Mouse (Mus musculus) small intestine, adult 2 months (tissue): ENCODE measurements around the gene Wdfy1. TPM values are rescaled to one million over a fixed set of nuclear protein-coding genes. Genes with fewer than 3 reads are reported as not detected.

ENCODE experiments used
- H3K27ac ChIP-seq: fragments of 200-500 bp; 2 replicates; pipeline ENCODE4 v1.5.1; 2012; ENCODE audit warnings: low read depth, low read length, control low read depth, inconsistent platforms; ENCODE audit not compliant: insufficient read depth
- H3K27me3 ChIP-seq: fragments of 200-500 bp; 2 replicates; pipeline ENCODE4 v1.6.1; 2012; ENCODE audit warnings: mild to moderate bottlenecking, moderate library complexity, low read length, inconsistent platforms; ENCODE audit not compliant: control insufficient read depth, insufficient read depth
- H3K36me3 ChIP-seq: fragments of 200-500 bp; 2 replicates; pipeline ENCODE4 v1.6.1; 2012; ENCODE audit warnings: mild to moderate bottlenecking, low read length, control low read depth, inconsistent platforms; ENCODE audit not compliant: control insufficient read depth, insufficient read depth
- H3K4me1 ChIP-seq: fragments of 200-500 bp; 2 replicates; pipeline ENCODE4 v1.6.1; 2012; ENCODE audit warnings: low read length, inconsistent platforms, mixed read lengths; ENCODE audit not compliant: control insufficient read depth, insufficient read depth, insufficient read length
- H3K4me3 ChIP-seq: fragments of 200-500 bp; 2 replicates; pipeline ENCODE4 v1.5.1; 2012; ENCODE audit warnings: low read depth, mild to moderate bottlenecking, control low read depth, inconsistent platforms, low read length, moderate library complexity
- CTCF ChIP-seq: fragments of 200-500 bp; IDR thresholded peaks from 2 replicates; pipeline ENCODE4 v1.5.1; 2012; ENCODE audit warnings: low read depth, mild to moderate bottlenecking, control low read depth, inconsistent platforms, low read length, moderate library complexity, mixed read lengths; ENCODE audit not compliant: insufficient replicate concordance, insufficient read length; ENCODE audit errors: extremely low read depth
- POLR2A ChIP-seq: fragments of 200-500 bp; IDR thresholded peaks from 2 replicates; pipeline ENCODE4 v1.6.1; 2012; ENCODE audit warnings: low read depth, mild to moderate bottlenecking, control low read depth, inconsistent platforms, low read length, moderate library complexity
- WGBS: fragments of 180-500 bp; shearing (Covaris S2); methylation state at CpG from one replicate; pipeline ENCODE4 v1.1.7; 2018; 5-methylcytosine and 5-hydroxymethylcytosine counted together
- polyA plus RNA-seq: library from polyadenylated mRNA; depleted of rRNA; stranded (reverse); fragments of >200 nt; gene quantifications from 2 replicates; pipeline ENCODE4 v1.2.3, GENCODE M21; 2012

The Wdfy1 gene
- polyA plus RNA-seq, 1 experiment, result 68.7 TPM

DNA sequence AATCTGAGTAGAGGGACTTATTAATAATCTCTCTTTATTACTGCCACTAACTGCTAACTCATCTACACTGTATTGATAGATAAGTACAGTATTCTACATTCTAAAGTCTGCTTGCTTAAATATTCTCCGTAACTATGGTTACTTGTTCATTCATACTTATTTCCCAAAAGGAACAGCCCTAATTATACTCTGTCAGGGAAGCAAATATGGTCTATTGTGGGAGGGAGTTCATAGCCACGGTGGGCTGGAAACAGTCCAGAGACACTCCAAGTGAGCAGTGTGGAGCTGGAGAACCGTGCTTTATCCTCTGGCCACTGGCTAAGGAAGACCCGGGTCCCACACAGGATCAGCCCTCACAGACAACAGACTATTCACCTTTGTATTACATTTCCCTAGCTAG lies 65.3 kb downstream of the Wdfy1 start:
- no peak overlapping the region for H3K4me3 ChIP-seq
- 62% methylated on average over 4 of the region's 4 CpGs for WGBS
- TF ChIP-seq POLR2A (no peak), CTCF (no peak)
- no peaks in the 10 kb centered on the region; the same call in 1 of the 2 replicates for H3K4me1 ChIP-seq
- H3K36me3 ChIP-seq, result peaks cover 37% of the 10 kb centered on the region
- H3K27ac ChIP-seq, result no peak overlapping the region
- no peaks in the 10 kb centered on the region for H3K27me3 ChIP-seq

DNA sequence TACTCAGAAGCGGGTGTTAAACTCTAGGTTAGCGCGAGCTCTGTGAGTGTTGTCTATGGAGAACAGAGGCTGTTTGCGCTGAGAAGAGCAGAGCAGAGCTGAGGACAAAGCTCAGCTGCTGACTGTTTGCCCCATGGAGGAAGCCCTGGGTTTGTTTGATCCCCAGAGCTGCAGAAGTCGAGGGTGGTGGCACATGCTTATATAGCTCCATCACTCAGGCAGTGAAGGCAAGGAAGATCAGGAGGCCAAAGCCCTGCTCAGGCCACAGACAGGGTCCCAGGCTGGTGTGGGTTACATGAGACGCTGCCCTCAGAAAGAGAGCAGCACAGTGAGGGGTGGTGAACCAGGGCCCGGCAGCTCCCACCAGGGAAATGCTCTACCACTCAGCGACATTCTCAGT lies 65.7 kb downstream of the Wdfy1 start:
- no peak overlapping the region for H3K4me3 ChIP-seq
- TF ChIP-seq CTCF (no peak), POLR2A (no peak)
- H3K4me1 ChIP-seq, result no peaks in the 10 kb centered on the region; the same call in 1 of the 2 replicates
- H3K27ac ChIP-seq, result no peak overlapping the region
- H3K27me3 ChIP-seq, result no peaks in the 10 kb centered on the region
- H3K36me3 ChIP-seq, result peaks cover 39% of the 10 kb centered on the region
- WGBS, result 81% methylated on average over 8 of the region's 8 CpGs

DNA sequence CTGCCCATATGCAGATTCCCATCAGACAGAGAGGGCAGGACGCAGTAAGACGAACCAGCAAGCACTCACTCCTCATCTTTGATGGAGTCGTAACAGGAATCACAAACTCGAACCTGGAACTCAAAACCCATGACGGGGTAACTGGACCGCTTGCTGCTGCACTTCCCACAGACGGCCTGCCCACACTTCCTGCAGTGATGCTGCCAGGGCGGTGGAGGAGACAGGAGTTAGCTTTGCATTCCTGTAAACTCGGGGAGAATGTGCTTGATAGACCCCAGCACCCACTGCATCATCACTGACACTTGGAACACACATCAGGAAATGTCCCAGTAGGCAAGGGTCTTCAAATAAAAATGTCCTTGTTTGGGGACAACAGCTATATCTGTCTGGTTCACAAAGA lies 68.6 kb downstream of the Wdfy1 start:
- Histone ChIP-seq H3K36me3 (peaks cover 30% of the 10 kb centered on the region), H3K4me1 (no peaks in the 10 kb centered on the region; the same call in 1 of the 2 replicates), H3K4me3 (no peak overlapping the region), H3K27me3 (no peaks in the 10 kb centered on the region), H3K27ac (no peak overlapping the region)
- TF ChIP-seq POLR2A (no peak), CTCF (no peak)
- WGBS, result 86% methylated on average over 9 of the region's 9 CpGs

DNA sequence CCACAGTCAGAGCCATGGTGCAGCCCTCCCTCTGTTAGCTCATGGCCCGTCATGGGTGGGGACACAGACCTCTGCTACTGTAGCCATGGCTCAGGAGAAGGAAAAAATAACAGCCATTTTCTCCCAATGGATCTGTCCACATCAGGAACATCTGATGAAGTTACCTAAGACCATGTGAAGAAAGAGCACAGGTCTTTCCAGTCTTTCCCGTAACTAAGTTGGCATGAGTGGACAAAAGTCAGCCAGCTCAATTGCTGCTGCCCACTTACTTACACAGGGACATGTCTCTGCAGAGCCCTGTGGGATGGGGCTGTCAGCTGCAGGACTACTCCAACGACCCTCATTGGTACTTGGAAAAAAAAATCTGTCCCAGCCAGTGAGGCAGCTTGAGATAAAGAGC lies 69.2 kb downstream of the Wdfy1 start:
- Histone ChIP-seq H3K36me3 (peaks cover 31% of the 10 kb centered on the region), H3K4me3 (no peak overlapping the region), H3K4me1 (no peaks in the 10 kb centered on the region; the same call in 1 of the 2 replicates), H3K27me3 (no peaks in the 10 kb centered on the region), H3K27ac (no peak overlapping the region)
- 82% methylated on average over 3 of the region's 3 CpGs for WGBS
- TF ChIP-seq POLR2A (no peak), CTCF (no peak)

DNA sequence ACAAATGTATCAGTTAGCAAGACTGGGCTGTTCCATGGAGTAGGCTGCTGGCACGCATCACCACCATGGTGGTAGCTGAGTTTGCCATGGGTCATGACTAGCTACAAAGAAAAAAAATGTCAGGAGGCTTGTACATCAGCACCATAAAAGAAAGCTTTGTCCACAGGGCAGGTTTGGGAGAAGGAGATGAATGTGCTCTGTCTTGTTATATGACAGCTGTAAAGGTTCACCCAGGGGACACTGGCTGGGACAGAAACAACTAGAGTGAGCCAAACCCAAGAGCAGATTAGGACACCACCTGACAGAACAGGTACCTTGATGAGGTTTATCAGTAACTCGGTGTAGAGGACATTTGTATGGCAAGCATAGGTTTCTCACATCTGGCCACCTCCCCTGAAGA lies 71.3 kb downstream of the Wdfy1 start:
- 70% methylated on average over 2 of the region's 2 CpGs for WGBS
- H3K4me3 ChIP-seq, result no peak overlapping the region
- H3K36me3 ChIP-seq, result peaks cover 30% of the 10 kb centered on the region
- TF ChIP-seq CTCF (no peak), POLR2A (no peak)
- no peak overlapping the region for H3K27ac ChIP-seq
- H3K27me3 ChIP-seq, result no peaks in the 10 kb centered on the region
- no peaks in the 10 kb centered on the region for H3K4me1 ChIP-seq

DNA sequence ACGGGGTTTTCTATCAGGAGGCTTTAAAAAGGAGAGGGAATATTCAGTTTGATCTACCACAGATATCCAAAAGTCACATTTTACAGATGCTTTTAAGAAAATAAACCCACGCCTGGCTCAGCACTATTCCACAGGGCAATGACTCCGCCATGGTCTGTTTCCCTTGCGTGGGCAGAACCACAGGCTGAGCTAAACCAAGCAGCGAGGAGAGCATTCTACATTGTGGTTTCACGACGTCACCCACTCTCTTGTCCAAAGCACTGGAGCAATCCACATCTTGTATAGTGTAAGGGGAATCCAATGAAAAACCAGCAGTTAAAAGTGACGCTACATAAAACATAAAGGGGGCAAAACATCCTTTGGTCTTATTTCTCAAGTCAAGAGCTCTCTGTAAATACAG lies 72.4 kb downstream of the Wdfy1 start:
- no peaks in the 10 kb centered on the region for H3K27me3 ChIP-seq
- no peak overlapping the region for H3K27ac ChIP-seq
- no peak overlapping the region for H3K4me3 ChIP-seq
- peaks cover 29% of the 10 kb centered on the region for H3K36me3 ChIP-seq
- TF ChIP-seq CTCF (no peak), POLR2A (no peak)
- 91% methylated on average over 8 of the region's 8 CpGs for WGBS
- no peaks in the 10 kb centered on the region for H3K4me1 ChIP-seq

DNA sequence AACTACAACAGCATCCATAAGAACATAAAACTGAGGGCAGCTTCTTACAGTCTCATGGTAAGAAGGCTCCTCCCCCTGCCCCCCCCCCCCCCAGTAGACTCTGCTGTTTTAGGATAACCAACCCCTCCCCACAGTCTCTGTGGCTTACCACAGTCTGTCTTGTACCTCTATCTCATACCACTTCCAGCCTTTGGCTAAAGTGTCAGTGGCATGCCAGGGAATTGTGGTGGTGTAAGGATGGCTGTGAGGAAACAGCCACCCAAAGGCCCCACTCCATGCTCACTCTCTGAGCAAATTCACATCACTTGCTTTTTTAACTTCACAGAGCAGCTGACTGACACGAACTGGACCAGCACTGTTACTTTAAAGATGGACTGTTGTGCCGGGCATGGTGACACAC lies 77.4 kb downstream of the Wdfy1 start:
- 0 out of 2 replicates have a peak, but pooled peaks cover 5% of the 10 kb centered on the region for H3K36me3 ChIP-seq
- H3K4me3 ChIP-seq, result no peak overlapping the region
- TF ChIP-seq POLR2A, result no peak
- no peaks in the 10 kb centered on the region; the same call in 1 of the 2 replicates for H3K4me1 ChIP-seq
- WGBS, result 78% methylated on average over 2 of the region's 2 CpGs
- no peak overlapping the region for H3K27ac ChIP-seq
- no peaks in the 10 kb centered on the region for H3K27me3 ChIP-seq

DNA sequence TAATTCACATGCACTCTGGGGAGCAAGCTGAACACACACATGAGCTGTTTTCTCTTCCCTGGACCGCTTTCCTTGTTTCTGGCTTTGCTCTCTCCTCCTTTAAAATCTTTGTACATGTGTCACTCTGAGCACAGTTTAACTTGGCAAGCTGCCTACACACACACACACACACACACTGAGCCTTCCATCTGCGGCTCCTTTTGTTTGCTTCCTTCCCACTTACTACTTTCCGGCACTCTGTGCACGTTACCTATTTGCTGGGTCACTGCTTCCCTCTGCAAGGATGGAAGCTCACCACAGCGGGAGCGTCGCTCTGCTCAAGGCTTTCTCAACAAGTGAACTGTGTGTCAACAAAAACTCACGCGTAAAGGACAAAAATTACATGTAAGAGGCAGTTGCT lies 78.6 kb downstream of the Wdfy1 start:
- H3K4me3 ChIP-seq, result no peak overlapping the region
- no peak overlapping the region for H3K27ac ChIP-seq
- no peak for TF ChIP-seq POLR2A
- TF ChIP-seq CTCF, result no peak
- H3K36me3 ChIP-seq, result 0 out of 2 replicates have a peak, but pooled peaks cover 5% of the 10 kb centered on the region
- no peaks in the 10 kb centered on the region for H3K27me3 ChIP-seq
- no peaks in the 10 kb centered on the region; the same call in 1 of the 2 replicates for H3K4me1 ChIP-seq
- WGBS, result 12% methylated on average over 9 of the region's 9 CpGs
